Mouse (Mus musculus): ENCODE measurements around the gene Kmt5b. TPM values are rescaled to one million over a fixed set of nuclear protein-coding genes. Genes with fewer than 3 reads are reported as not detected.

The Kmt5b gene
- polyA plus RNA-seq, 1 experiment from 2014 or later, result 22.2 TPM

- H3K27ac ChIP-seq (ENCODE audit: low read depth, low read length), result 0 out of 2 replicates have a peak overlapping the region, but pooled peaks have one; percentile 22
- H3K9me3 ChIP-seq (replicated peaks; ENCODE audit: control insufficient read depth, low read length), result no peaks in the 10 kb centered on the region
- H3K4me1 ChIP-seq (ENCODE audit: control insufficient read depth, insufficient read depth, low read length), result peaks cover 13% of the 10 kb centered on the region
- H3K36me3 ChIP-seq (ENCODE audit: control insufficient read depth, insufficient read depth, low read length), result no peaks in the 10 kb centered on the region
- no peak for ATAC-seq (replicated peaks; ENCODE audit: insufficient number of reproducible peaks, low FRiP score, low TSS enrichment)
- no peak overlapping the region for H3K4me3 ChIP-seq (ENCODE audit: low read depth, low read length)
- H3K9ac ChIP-seq (ENCODE audit: low read depth, low read length), result no peak overlapping the region
- H3K27me3 ChIP-seq (ENCODE audit: control insufficient read depth, insufficient read depth, low read length), result no peaks in the 10 kb centered on the region
- no peak overlapping the region for H3K4me2 ChIP-seq
- WGBS (ENCODE audit: insufficient replicate concordance), result 38% methylated on average over 5 of the region's 5 CpGs
Observed at GRCm38 (mm10) chr19:3850076-3850475, 82.9 kb downstream of the Kmt5b start.

- peaks cover 20% of the 10 kb centered on the region for H3K4me1 ChIP-seq (ENCODE audit: control insufficient read depth, insufficient read depth, low read length)
- WGBS (ENCODE audit: insufficient replicate concordance), result 5% methylated on average over 19 of the region's 19 CpGs
- H3K4me3 ChIP-seq (ENCODE audit: low read depth, low read length), result peak overlapping the region; percentile 76
- no peaks in the 10 kb centered on the region for H3K36me3 ChIP-seq (ENCODE audit: control insufficient read depth, insufficient read depth, low read length)
- no peaks in the 10 kb centered on the region for H3K9me3 ChIP-seq (replicated peaks; ENCODE audit: control insufficient read depth, low read length)
- peak overlapping the region; percentile 82 for H3K4me2 ChIP-seq
- H3K27ac ChIP-seq (ENCODE audit: low read depth, low read length), result peak overlapping the region; percentile 98
- no peaks in the 10 kb centered on the region for H3K27me3 ChIP-seq (ENCODE audit: control insufficient read depth, insufficient read depth, low read length)
- peak overlapping the region; percentile 47; the same call in 1 of the 2 replicates for H3K9ac ChIP-seq (ENCODE audit: low read depth, low read length)
- ATAC-seq (replicated peaks; ENCODE audit: insufficient number of reproducible peaks, low FRiP score, low TSS enrichment), result peak; percentile 9; the same call in 1 of the 2 replicates
Observed at GRCm38 (mm10) chr19:3850847-3851469, 83.7 kb downstream of the Kmt5b start.

- H3K4me2 ChIP-seq, result peak within 1 kb of the TSS; percentile 82
- no peaks in the 10 kb centered on the region for H3K36me3 ChIP-seq (ENCODE audit: control insufficient read depth, insufficient read depth, low read length)
- H3K9me3 ChIP-seq (replicated peaks; ENCODE audit: control insufficient read depth, low read length), result no peaks in the 10 kb centered on the region
- ATAC-seq (replicated peaks; ENCODE audit: insufficient number of reproducible peaks, low FRiP score, low TSS enrichment), result peak; percentile 96
- peak within 1 kb of the TSS; percentile 98 for H3K27ac ChIP-seq (ENCODE audit: low read depth, low read length)
- no peaks in the 10 kb centered on the region for H3K27me3 ChIP-seq (ENCODE audit: control insufficient read depth, insufficient read depth, low read length)
- WGBS (ENCODE audit: insufficient replicate concordance), result 0% methylated on average over 52 of the region's 54 CpGs
- H3K4me1 ChIP-seq (ENCODE audit: control insufficient read depth, insufficient read depth, low read length), result peaks cover 20% of the 10 kb centered on the region
- peak within 1 kb of the TSS; percentile 76 for H3K4me3 ChIP-seq (ENCODE audit: low read depth, low read length)
- peak within 1 kb of the TSS; percentile 82 for H3K9ac ChIP-seq (ENCODE audit: low read depth, low read length)
Observed at GRCm38 (mm10) chr19:3851502-3851962, 84.3 kb downstream of the Kmt5b start, which contains the start of gene Chka. TSS of gene Chka (plus strand) at chr19:3851773.

- H3K27me3 ChIP-seq (ENCODE audit: control insufficient read depth, insufficient read depth, low read length), result no peaks in the 10 kb centered on the region
- H3K9ac ChIP-seq (ENCODE audit: low read depth, low read length), result peak overlapping the region; percentile 82
- peak overlapping the region; percentile 82 for H3K4me2 ChIP-seq
- no peaks in the 10 kb centered on the region for H3K36me3 ChIP-seq (ENCODE audit: control insufficient read depth, insufficient read depth, low read length)
- H3K4me1 ChIP-seq (ENCODE audit: control insufficient read depth, insufficient read depth, low read length), result peaks cover 20% of the 10 kb centered on the region
- under 1% methylated on average over 56 of the region's 74 CpGs for WGBS (ENCODE audit: insufficient replicate concordance)
- peak overlapping the region; percentile 98 for H3K27ac ChIP-seq (ENCODE audit: low read depth, low read length)
- peak overlapping the region; percentile 76 for H3K4me3 ChIP-seq (ENCODE audit: low read depth, low read length)
- no peaks in the 10 kb centered on the region for H3K9me3 ChIP-seq (replicated peaks; ENCODE audit: control insufficient read depth, low read length)
- ATAC-seq (replicated peaks; ENCODE audit: insufficient number of reproducible peaks, low FRiP score, low TSS enrichment), result peak; percentile 19; the same call in 1 of the 2 replicates
Observed at GRCm38 (mm10) chr19:3851979-3852681, 84.9 kb downstream of the Kmt5b start.

- ATAC-seq (replicated peaks; ENCODE audit: insufficient number of reproducible peaks, low FRiP score, low TSS enrichment), result no peak
- Histone ChIP-seq H3K4me3 (ENCODE audit: low read depth, low read length) (peak overlapping the region; percentile 76), H3K4me1 (ENCODE audit: control insufficient read depth, insufficient read depth, low read length) (peaks cover 20% of the 10 kb centered on the region), H3K27me3 (ENCODE audit: control insufficient read depth, insufficient read depth, low read length) (no peaks in the 10 kb centered on the region), H3K27ac (ENCODE audit: low read depth, low read length) (no peak overlapping the region), H3K4me2 (peak overlapping the region; percentile 82), H3K9me3 (replicated peaks; ENCODE audit: control insufficient read depth, low read length) (no peaks in the 10 kb centered on the region), H3K9ac (ENCODE audit: low read depth, low read length) (no peak overlapping the region), H3K36me3 (ENCODE audit: control insufficient read depth, insufficient read depth, low read length) (no peaks in the 10 kb centered on the region)
- WGBS (ENCODE audit: insufficient replicate concordance), result 89% methylated on average over 10 of the region's 10 CpGs
Observed at GRCm38 (mm10) chr19:3853121-3853520, 85.9 kb downstream of the Kmt5b start.

GRCm38 (mm10) chr19:3853891-3854290 is 86.7 kb downstream of the Kmt5b start:
- Histone ChIP-seq H3K36me3 (ENCODE audit: control insufficient read depth, insufficient read depth, low read length) (no peaks in the 10 kb centered on the region), H3K27ac (ENCODE audit: low read depth, low read length) (no peak overlapping the region), H3K9me3 (replicated peaks; ENCODE audit: control insufficient read depth, low read length) (no peaks in the 10 kb centered on the region), H3K9ac (ENCODE audit: low read depth, low read length) (no peak overlapping the region), H3K4me1 (ENCODE audit: control insufficient read depth, insufficient read depth, low read length) (peaks cover 20% of the 10 kb centered on the region), H3K4me2 (no peak overlapping the region), H3K27me3 (ENCODE audit: control insufficient read depth, insufficient read depth, low read length) (no peaks in the 10 kb centered on the region), H3K4me3 (ENCODE audit: low read depth, low read length) (no peak overlapping the region)
- WGBS (ENCODE audit: insufficient replicate concordance), result 91% methylated on average over 1 of the region's 1 CpGs
- ATAC-seq (replicated peaks; ENCODE audit: insufficient number of reproducible peaks, low FRiP score, low TSS enrichment), result no peak

GRCm38 (mm10) chr19:3855091-3855490 is 87.9 kb downstream of the Kmt5b start:
- no peaks in the 10 kb centered on the region for H3K9me3 ChIP-seq (replicated peaks; ENCODE audit: control insufficient read depth, low read length)
- no peak overlapping the region for H3K4me2 ChIP-seq
- no peak overlapping the region for H3K4me3 ChIP-seq (ENCODE audit: low read depth, low read length)
- H3K36me3 ChIP-seq (ENCODE audit: control insufficient read depth, insufficient read depth, low read length), result no peaks in the 10 kb centered on the region
- peaks cover 20% of the 10 kb centered on the region for H3K4me1 ChIP-seq (ENCODE audit: control insufficient read depth, insufficient read depth, low read length)
- H3K27me3 ChIP-seq (ENCODE audit: control insufficient read depth, insufficient read depth, low read length), result no peaks in the 10 kb centered on the region
- ATAC-seq (replicated peaks; ENCODE audit: insufficient number of reproducible peaks, low FRiP score, low TSS enrichment), result no peak
- H3K27ac ChIP-seq (ENCODE audit: low read depth, low read length), result no peak overlapping the region
- WGBS (ENCODE audit: insufficient replicate concordance), result 76% methylated on average over 6 of the region's 6 CpGs
- H3K9ac ChIP-seq (ENCODE audit: low read depth, low read length), result no peak overlapping the region

GRCm38 (mm10) chr19:3855601-3856000 is 88.4 kb downstream of the Kmt5b start:
- Histone ChIP-seq H3K9ac (ENCODE audit: low read depth, low read length) (no peak overlapping the region), H3K4me1 (ENCODE audit: control insufficient read depth, insufficient read depth, low read length) (peaks cover 16% of the 10 kb centered on the region), H3K27ac (ENCODE audit: low read depth, low read length) (no peak overlapping the region), H3K36me3 (ENCODE audit: control insufficient read depth, insufficient read depth, low read length) (no peaks in the 10 kb centered on the region), H3K4me2 (no peak overlapping the region), H3K4me3 (ENCODE audit: low read depth, low read length) (no peak overlapping the region), H3K9me3 (replicated peaks; ENCODE audit: control insufficient read depth, low read length) (no peaks in the 10 kb centered on the region), H3K27me3 (ENCODE audit: control insufficient read depth, insufficient read depth, low read length) (no peaks in the 10 kb centered on the region)
- no peak for ATAC-seq (replicated peaks; ENCODE audit: insufficient number of reproducible peaks, low FRiP score, low TSS enrichment)
- 22% methylated on average over 4 of the region's 4 CpGs for WGBS (ENCODE audit: insufficient replicate concordance)

All from heart, embryonic 11.5 days (tissue).